Mouse (Mus musculus): ENCODE measurements around the gene Rhox4g. TPM values are rescaled to one million over a fixed set of nuclear protein-coding genes. Genes with fewer than 3 reads are reported as not detected.
"Not testable (repeated sequence)": the region's sequence is repeated elsewhere in the genome, so short reads cannot be mapped to it uniquely, and the experiment has no call there.

Gene Rhox4g
- not detected for total RNA-seq (2021)
- long read RNA-seq, experiment 1: 0 reads
- long read RNA-seq, experiment 2: 0 reads

GRCm38 (mm10) chrX:37651227-37651626, at the start of gene Rhox4g:
TSS of gene Rhox4g (minus strand) at chrX:37651327.
- intact Hi-C loops (cut with DNase I; ENCODE audit: low total_unique reads); DNase-seq: not testable (repeated sequence)

- intact Hi-C loops (cut with DNase I; ENCODE audit: low total_unique reads): no loop called here
- DNase-seq: no peak
Observed at GRCm38 (mm10) chrX:37692261-37692660, 41.1 kb upstream of the Rhox4g start.

GRCm38 (mm10) chrX:37683031-37683715, 32.0 kb upstream of the Rhox4g start:
- no peak for DNase-seq
- intact Hi-C loops (cut with DNase I; ENCODE audit: low total_unique reads): no loop called here

GRCm38 (mm10) chrX:37673177-37673576, 22.1 kb upstream of the Rhox4g start, which contains the start of gene Rhox2h:
TSS of gene Rhox2h (minus strand) at chrX:37673277.
- intact Hi-C loops (cut with DNase I; ENCODE audit: low total_unique reads); DNase-seq: not testable (repeated sequence)

DNA sequence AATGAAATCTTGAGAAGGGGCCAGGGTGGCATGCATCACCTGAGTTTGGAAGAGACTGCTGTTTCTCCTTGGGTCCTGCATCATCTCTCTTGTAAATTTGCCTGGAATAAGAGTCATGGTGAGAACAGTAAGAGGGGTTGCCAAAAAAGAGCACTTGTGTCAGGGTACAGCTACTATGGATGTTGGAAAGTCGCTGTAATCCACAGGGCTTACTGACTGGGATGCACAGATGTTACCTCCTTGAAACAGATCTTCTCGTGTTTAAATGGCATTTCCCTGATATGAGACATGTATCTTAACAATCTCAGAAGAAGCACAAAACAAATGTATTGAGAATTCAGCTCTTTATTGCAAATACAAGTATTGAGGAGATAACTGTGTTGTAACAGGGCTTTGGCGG, 17.5 kb upstream of the Rhox4g start, which contains the start of gene Rhox3h:
Gene Rhox3h (minus strand): TSS at position 101 of the 400 bp plus-strand sequence.
- intact Hi-C loops (cut with DNase I; ENCODE audit: low total_unique reads); DNase-seq: not testable (repeated sequence)

DNA sequence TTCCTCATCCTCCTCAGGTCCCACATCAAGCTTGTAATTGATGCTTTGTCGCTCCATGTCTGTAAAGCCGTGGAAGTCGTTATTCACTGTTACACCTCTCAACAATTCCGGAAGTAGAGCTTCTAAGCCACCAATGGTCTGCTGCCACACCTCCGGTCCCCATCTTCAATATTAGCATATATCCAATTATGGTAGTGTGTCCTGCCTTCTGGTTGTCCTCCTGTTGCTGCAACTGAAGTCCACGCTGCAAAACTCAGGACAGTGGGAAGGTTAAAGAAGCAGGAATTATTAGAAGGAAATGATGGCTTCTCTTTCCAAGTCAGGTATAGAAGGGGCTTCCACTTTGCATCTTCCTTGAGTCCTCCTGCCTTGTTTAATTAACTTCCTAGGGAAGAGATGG, 7.8 kb downstream of the Rhox4g start, which contains the start of gene Rhox2g:
Gene Rhox2g (minus strand): TSS at position 101 of the 400 bp plus-strand sequence.
- DNase-seq; intact Hi-C loops (cut with DNase I; ENCODE audit: low total_unique reads): not testable (repeated sequence)

GRCm38 (mm10) chrX:37628512-37628911, 22.6 kb downstream of the Rhox4g start, which contains the start of gene Rhox3g:
TSS of gene Rhox3g (minus strand) at chrX:37628612.
- DNase-seq; intact Hi-C loops (cut with DNase I; ENCODE audit: low total_unique reads): not testable (repeated sequence)

- intact Hi-C loops (cut with DNase I; ENCODE audit: low total_unique reads); DNase-seq: not testable (repeated sequence)
Observed at GRCm38 (mm10) chrX:37607604-37608003, 43.5 kb downstream of the Rhox4g start, which contains the start of gene Rhox4f. TSS of gene Rhox4f (minus strand) at chrX:37607704.

Other genes starting within 250 kb of the Rhox4g start
- not detected for gene Rhox2b, start 239.3 kb downstream of the Rhox4g start, total RNA-seq (2021)
- not detected for gene Rhox4b, start 218.8 kb downstream of the Rhox4g start, total RNA-seq (2021)
- gene Rhox2c, start 197.6 kb downstream of the Rhox4g start, total RNA-seq (2021): not detected
- not detected for gene Rhox3c, start 192.7 kb downstream of the Rhox4g start, total RNA-seq (2021)
- gene Rhox4c, start 171.0 kb downstream of the Rhox4g start, total RNA-seq (2021): not detected
- gene Rhox2d, start 157.9 kb downstream of the Rhox4g start, total RNA-seq (2021): not detected
- not detected for gene Rhox4d, start 137.0 kb downstream of the Rhox4g start, total RNA-seq (2021)
- gene Rhox2e, start 120.9 kb downstream of the Rhox4g start, total RNA-seq (2021): not detected
- not detected for gene Rhox3e, start 109.3 kb downstream of the Rhox4g start, total RNA-seq (2021)
- not detected for gene Rhox4e, start 93.9 kb downstream of the Rhox4g start, total RNA-seq (2021)
- not detected for gene Rhox2f, start 79.9 kb downstream of the Rhox4g start, total RNA-seq (2021)
- gene Rhox3f, start 70.3 kb downstream of the Rhox4g start, total RNA-seq (2021): not detected
- gene Rhox4f, start 43.6 kb downstream of the Rhox4g start, total RNA-seq (2021): not detected
- gene Rhox3g, start 22.7 kb downstream of the Rhox4g start, total RNA-seq (2021): not detected
- not detected for gene Rhox2g, start 7.9 kb downstream of the Rhox4g start, total RNA-seq (2021)
- not detected for gene Rhox3h, start 17.4 kb upstream of the Rhox4g start, total RNA-seq (2021)
- not detected for gene Rhox2h, start 21.9 kb upstream of the Rhox4g start, total RNA-seq (2021)
- gene Rhox5, start 153.5 kb upstream of the Rhox4g start, total RNA-seq (2021): not detected
- gene Rhox6, start 175.6 kb upstream of the Rhox4g start, total RNA-seq (2021): not detected
- gene Rhox7a, start 180.4 kb upstream of the Rhox4g start, total RNA-seq (2021): not detected
- not detected for gene Rhox8, start 227.6 kb upstream of the Rhox4g start, total RNA-seq (2021)
- not detected for gene Rhox7b, start 245.9 kb upstream of the Rhox4g start, total RNA-seq (2021)